Mouse (Mus musculus): ENCODE measurements around the gene Fgf2. TPM values are rescaled to one million over a fixed set of nuclear protein-coding genes. Genes with fewer than 3 reads are reported as not detected.

The Fgf2 gene
- polyA plus RNA-seq (2015; fragmentation: Nextera tagmentation; extraction: Ambion mirVana), result 2.3 and 2.4 TPM in 2 replicates

GRCm38 (mm10) chr3:37348221-37349165, at the start of gene Fgf2:
Gene Fgf2 (plus strand): TSS chr3:37348346.
- Histone ChIP-seq H3K9me3 (replicated peaks) (no peaks in the 10 kb centered on the region), H3K4me2 (peak within 1 kb of the TSS; percentile 98), H3K27me3 (peaks cover 43% of the 10 kb centered on the region), H3K9ac (peak within 1 kb of the TSS; percentile 58), H3K27ac (no peak within 1 kb of the TSS), H3K4me3 (replicated peaks) (peak within 1 kb of the TSS; percentile 71), H3K36me3 (no peaks in the 10 kb centered on the region), H3K4me1 (peaks cover 14% of the 10 kb centered on the region)
- peak; percentile 63 for ATAC-seq (replicated peaks; ENCODE audit: low FRiP score)
- 1% methylated on average over 75 of the region's 75 CpGs for WGBS

DNA sequence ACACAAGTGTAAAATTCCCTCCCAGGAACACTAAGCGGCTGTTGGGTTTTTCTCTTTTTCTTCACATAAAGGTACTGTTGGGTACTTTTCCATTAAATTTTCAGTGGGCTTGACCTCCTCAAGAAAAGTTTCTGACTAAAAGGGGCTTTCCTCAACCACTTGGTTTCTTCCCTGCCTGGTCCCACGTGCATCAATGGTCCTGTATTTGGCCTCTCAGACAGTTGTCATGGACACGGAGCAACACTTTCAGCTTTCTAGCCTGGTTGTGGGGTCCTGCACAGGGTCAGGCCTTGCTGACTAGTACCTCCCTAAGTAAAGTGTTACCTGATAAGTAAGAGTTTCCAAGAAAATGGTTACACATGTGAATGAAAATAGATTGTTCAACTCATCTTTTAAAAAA, 48.7 kb upstream of the Fgf2 start:
- no peaks in the 10 kb centered on the region for H3K36me3 ChIP-seq
- no peaks in the 10 kb centered on the region for H3K4me1 ChIP-seq
- WGBS, result 59% methylated on average over 3 of the region's 3 CpGs
- H3K4me2 ChIP-seq, result no peak overlapping the region
- H3K27ac ChIP-seq, result no peak overlapping the region
- no peak overlapping the region for H3K4me3 ChIP-seq (replicated peaks)
- H3K9me3 ChIP-seq (replicated peaks), result no peaks in the 10 kb centered on the region
- no peaks in the 10 kb centered on the region for H3K27me3 ChIP-seq
- ATAC-seq (replicated peaks; ENCODE audit: low FRiP score), result no peak
- H3K9ac ChIP-seq, result no peak overlapping the region

- ATAC-seq (replicated peaks; ENCODE audit: low FRiP score), result no peak
- no peak overlapping the region for H3K9ac ChIP-seq
- no peak overlapping the region for H3K4me2 ChIP-seq
- H3K27ac ChIP-seq, result no peak overlapping the region
- no peaks in the 10 kb centered on the region for H3K36me3 ChIP-seq
- 46% methylated on average over 12 of the region's 12 CpGs for WGBS
- H3K27me3 ChIP-seq, result no peaks in the 10 kb centered on the region
- H3K9me3 ChIP-seq (replicated peaks), result no peaks in the 10 kb centered on the region
- no peaks in the 10 kb centered on the region for H3K4me1 ChIP-seq
- no peak overlapping the region for H3K4me3 ChIP-seq (replicated peaks)
Observed at GRCm38 (mm10) chr3:37302685-37303084, 45.5 kb upstream of the Fgf2 start.

DNA sequence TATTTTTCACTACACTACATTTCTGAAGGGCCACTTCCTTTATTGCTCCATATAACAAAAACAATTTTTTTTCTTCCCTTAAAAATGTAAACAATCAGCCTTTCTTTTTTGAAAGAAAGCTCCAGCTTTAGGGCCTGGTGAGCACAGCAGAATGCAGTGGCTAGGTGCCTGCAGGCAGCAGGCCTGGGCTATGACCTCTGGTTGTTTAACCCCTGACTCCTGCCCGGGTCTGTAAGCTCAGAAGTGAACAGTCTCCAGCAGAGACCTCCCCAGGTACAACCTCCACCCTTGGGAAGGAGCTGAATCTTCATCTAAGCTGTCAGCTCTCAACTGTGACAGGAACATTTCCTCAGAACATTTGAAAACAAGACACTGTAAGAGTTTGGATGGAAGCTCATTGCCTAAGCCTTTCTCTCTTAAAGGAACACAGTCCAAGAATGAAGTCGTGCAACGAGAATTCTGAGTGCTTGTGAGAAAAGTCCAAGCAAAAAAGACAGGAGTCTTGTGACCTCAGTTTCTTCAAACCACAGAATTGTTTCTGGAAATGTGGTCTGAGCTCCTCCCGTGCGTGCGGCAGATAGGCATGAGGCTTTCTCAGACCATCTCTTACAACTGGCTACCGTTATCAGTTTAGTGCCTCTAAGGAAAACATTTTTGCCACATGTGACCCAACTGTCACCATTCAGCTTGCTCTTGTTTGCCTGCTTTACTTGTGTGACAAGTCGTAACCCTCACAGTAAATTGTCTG, 44.6 kb upstream of the Fgf2 start:
- H3K9ac ChIP-seq, result no peak overlapping the region
- H3K36me3 ChIP-seq, result no peaks in the 10 kb centered on the region
- no peaks in the 10 kb centered on the region for H3K27me3 ChIP-seq
- no peak overlapping the region for H3K4me3 ChIP-seq (replicated peaks)
- ATAC-seq (replicated peaks; ENCODE audit: low FRiP score), result no peak
- H3K4me2 ChIP-seq, result no peak overlapping the region
- WGBS, result 66% methylated on average over 8 of the region's 8 CpGs
- no peak overlapping the region for H3K27ac ChIP-seq
- H3K9me3 ChIP-seq (replicated peaks), result no peaks in the 10 kb centered on the region
- H3K4me1 ChIP-seq, result no peaks in the 10 kb centered on the region

DNA sequence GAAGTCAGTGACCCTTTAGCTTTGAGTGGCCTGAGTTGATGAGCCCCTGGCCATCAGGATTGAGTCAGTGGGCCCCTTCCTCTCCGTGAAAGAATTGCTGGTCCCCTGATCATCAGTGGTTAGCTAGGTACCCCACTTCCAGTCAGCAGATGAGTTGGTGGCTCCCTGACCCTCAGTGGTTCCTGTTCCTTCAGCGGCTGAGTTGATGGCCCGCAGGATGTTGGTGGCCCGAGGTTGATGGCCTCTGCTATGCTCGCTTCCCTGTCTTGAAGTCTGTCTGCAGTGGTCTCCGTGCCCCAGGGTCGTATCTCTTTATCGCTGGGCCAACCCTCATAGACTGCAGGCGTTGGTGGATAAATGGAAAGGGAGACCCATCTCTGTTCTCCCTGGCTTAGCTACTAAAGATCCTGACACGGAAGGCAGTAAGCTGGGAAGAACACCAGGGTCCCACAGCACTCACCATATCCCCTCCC, 36.2 kb upstream of the Fgf2 start:
- Histone ChIP-seq H3K4me1 (peaks cover 14% of the 10 kb centered on the region), H3K27ac (0 out of 2 replicates have a peak overlapping the region, but pooled peaks have one; percentile 37), H3K9me3 (replicated peaks) (no peaks in the 10 kb centered on the region), H3K4me3 (replicated peaks) (peak overlapping the region; percentile 88), H3K4me2 (peak overlapping the region; percentile 75), H3K9ac (peak overlapping the region; percentile 51), H3K36me3 (no peaks in the 10 kb centered on the region), H3K27me3 (no peaks in the 10 kb centered on the region)
- 2% methylated on average over 10 of the region's 10 CpGs for WGBS
- no peak; the same call in 1 of the 2 replicates for ATAC-seq (replicated peaks; ENCODE audit: low FRiP score)

DNA sequence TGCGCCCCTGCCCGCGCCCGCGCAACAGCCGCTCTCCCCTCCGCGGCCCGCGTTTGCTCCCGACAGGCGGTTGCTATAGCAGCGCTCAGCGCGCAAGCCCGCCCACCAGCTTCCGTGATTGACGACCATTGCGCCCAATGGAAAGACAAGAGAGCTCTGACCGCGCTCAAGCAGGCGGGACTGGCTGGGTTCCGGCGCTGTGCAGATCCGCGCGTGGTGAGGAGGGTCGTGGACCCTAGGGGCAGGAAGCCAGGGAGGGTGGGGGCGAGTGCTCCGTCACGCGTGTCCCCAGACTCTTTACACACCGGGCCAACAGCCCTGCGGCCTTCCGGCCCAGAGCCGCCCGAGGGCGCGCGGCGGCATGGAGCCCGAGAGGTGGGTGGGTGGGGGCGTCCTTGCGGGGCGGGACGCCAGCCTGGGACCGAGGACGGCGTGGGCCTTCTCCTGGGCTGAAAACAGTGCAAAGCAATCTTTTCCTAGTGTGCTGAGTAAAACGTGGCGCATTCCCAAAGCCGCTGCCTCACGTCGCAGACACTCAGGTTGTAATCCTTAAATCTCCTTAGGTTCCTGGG, 35.7 kb upstream of the Fgf2 start, which contains the start of the genes Bbs12 and Cetn4:
TSS of gene Bbs12 (plus strand) at position 185 of the 572 bp plus-strand sequence.
TSS of gene Cetn4 (minus strand) at position 339 of the 572 bp plus-strand sequence.
- Histone ChIP-seq H3K4me2 (peak within 1 kb of the TSS; percentile 75), H3K9me3 (replicated peaks) (no peaks in the 10 kb centered on the region), H3K27me3 (no peaks in the 10 kb centered on the region), H3K36me3 (no peaks in the 10 kb centered on the region), H3K9ac (peak within 1 kb of the TSS; percentile 75), H3K27ac (peak within 1 kb of the TSS; percentile 79), H3K4me1 (peaks cover 14% of the 10 kb centered on the region), H3K4me3 (replicated peaks) (peak within 1 kb of the TSS; percentile 88)
- WGBS, result under 1% methylated on average over 54 of the region's 54 CpGs
- peak; percentile 100 for ATAC-seq (replicated peaks; ENCODE audit: low FRiP score)

DNA sequence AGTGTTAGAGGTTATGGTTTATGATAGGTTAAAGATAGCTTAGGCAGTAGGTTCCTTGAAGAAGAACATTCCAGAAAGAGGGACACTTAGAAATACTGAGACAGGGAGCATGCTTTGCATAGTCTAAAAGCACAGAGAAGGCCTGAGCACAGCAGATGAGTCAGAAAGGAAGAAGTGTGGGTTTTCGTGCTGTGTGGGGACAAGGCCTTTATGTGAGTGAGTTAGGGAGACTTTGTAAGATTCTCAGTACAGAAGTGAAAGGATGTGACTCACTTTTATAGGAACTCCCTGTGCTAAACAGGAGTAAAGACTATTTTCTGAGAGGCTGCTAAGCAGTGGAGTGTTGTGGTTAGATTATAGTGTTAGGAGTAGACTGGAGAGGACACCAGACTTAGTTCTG, 34.8 kb upstream of the Fgf2 start:
- WGBS, result 24% methylated on average over 1 of the region's 1 CpGs
- H3K4me2 ChIP-seq, result peak overlapping the region; percentile 75
- no peaks in the 10 kb centered on the region for H3K9me3 ChIP-seq (replicated peaks)
- no peak for ATAC-seq (replicated peaks; ENCODE audit: low FRiP score)
- peak overlapping the region; percentile 88 for H3K4me3 ChIP-seq (replicated peaks)
- no peaks in the 10 kb centered on the region for H3K36me3 ChIP-seq
- H3K27me3 ChIP-seq, result no peaks in the 10 kb centered on the region
- H3K27ac ChIP-seq, result no peak overlapping the region
- H3K9ac ChIP-seq, result peak overlapping the region; percentile 75; the same call in 1 of the 2 replicates
- H3K4me1 ChIP-seq, result peaks cover 14% of the 10 kb centered on the region

GRCm38 (mm10) chr3:37316233-37316632, 31.9 kb upstream of the Fgf2 start:
- peaks cover 14% of the 10 kb centered on the region for H3K4me1 ChIP-seq
- H3K4me3 ChIP-seq (replicated peaks), result no peak overlapping the region
- H3K27me3 ChIP-seq, result no peaks in the 10 kb centered on the region
- no peak overlapping the region for H3K9ac ChIP-seq
- H3K27ac ChIP-seq, result no peak overlapping the region
- peaks cover 24% of the 10 kb centered on the region for H3K36me3 ChIP-seq
- no peaks in the 10 kb centered on the region for H3K9me3 ChIP-seq (replicated peaks)
- 92% methylated on average over 1 of the region's 1 CpGs for WGBS
- H3K4me2 ChIP-seq, result no peak overlapping the region
- ATAC-seq (replicated peaks; ENCODE audit: low FRiP score), result no peak

- Histone ChIP-seq H3K4me1 (0 out of 2 replicates have a peak, but pooled peaks cover 3% of the 10 kb centered on the region), H3K36me3 (peaks cover 19% of the 10 kb centered on the region), H3K9ac (no peak overlapping the region), H3K4me3 (replicated peaks) (no peak overlapping the region), H3K4me2 (no peak overlapping the region), H3K27me3 (no peaks in the 10 kb centered on the region), H3K27ac (no peak overlapping the region), H3K9me3 (replicated peaks) (no peaks in the 10 kb centered on the region)
- 33% methylated on average over 3 of the region's 3 CpGs for WGBS
- ATAC-seq (replicated peaks; ENCODE audit: low FRiP score), result no peak
Observed at GRCm38 (mm10) chr3:37324310-37324709, 23.8 kb upstream of the Fgf2 start.

- Histone ChIP-seq H3K9ac (no peak overlapping the region), H3K36me3 (peaks cover 7% of the 10 kb centered on the region), H3K9me3 (replicated peaks) (no peaks in the 10 kb centered on the region), H3K27me3 (no peaks in the 10 kb centered on the region), H3K4me1 (0 out of 2 replicates have a peak, but pooled peaks cover 3% of the 10 kb centered on the region), H3K27ac (no peak overlapping the region), H3K4me2 (no peak overlapping the region), H3K4me3 (replicated peaks) (no peak overlapping the region)
- 60% methylated on average over 5 of the region's 5 CpGs for WGBS
- ATAC-seq (replicated peaks; ENCODE audit: low FRiP score), result no peak
Observed at GRCm38 (mm10) chr3:37325317-37326112, 22.6 kb upstream of the Fgf2 start.

DNA sequence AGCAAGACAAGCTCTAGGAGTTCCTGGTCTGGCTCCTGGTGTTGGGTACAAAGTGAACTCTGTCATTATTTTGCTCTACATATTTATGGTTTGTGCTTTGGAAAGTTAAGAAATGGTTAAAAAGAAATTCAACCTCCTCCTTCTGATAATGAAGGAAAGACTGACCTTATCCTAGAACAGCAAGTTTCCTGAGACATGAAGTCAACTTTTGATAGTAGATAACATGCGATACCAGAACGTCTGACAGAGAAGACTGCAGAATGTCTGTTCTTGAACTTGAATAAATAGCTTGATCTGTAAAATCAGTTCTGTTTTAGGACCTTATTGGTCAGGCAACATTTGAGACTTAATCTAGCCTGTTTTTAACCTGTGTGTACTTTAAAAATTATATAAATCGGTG, 21.5 kb upstream of the Fgf2 start:
- H3K4me2 ChIP-seq, result no peak overlapping the region
- WGBS, result 80% methylated on average over 3 of the region's 3 CpGs
- H3K27me3 ChIP-seq, result no peaks in the 10 kb centered on the region
- H3K36me3 ChIP-seq, result no peaks in the 10 kb centered on the region
- no peak overlapping the region for H3K4me3 ChIP-seq (replicated peaks)
- no peak for ATAC-seq (replicated peaks; ENCODE audit: low FRiP score)
- H3K9ac ChIP-seq, result no peak overlapping the region
- H3K4me1 ChIP-seq, result 0 out of 2 replicates have a peak, but pooled peaks cover 3% of the 10 kb centered on the region
- H3K9me3 ChIP-seq (replicated peaks), result no peaks in the 10 kb centered on the region
- no peak overlapping the region for H3K27ac ChIP-seq

Measured in kidney, embryonic 15.5 days (tissue).